Mouse (Mus musculus) hindbrain, embryonic 10.5 days (tissue): ENCODE results near the gene Armc7. TPM values are rescaled to one million over a fixed set of nuclear protein-coding genes. Genes with fewer than 3 reads are reported as not detected.
A peak's percentile ranks its signal among the peaks of the same experiment; 100 is the strongest.

ENCODE experiments used
- DNase-seq: peaks from one replicate; pipeline ENCODE4 v3.0.0-alpha.2; 2017; ENCODE audit warnings: low spot score
- H3K27ac ChIP-seq: fragments of 300-500 bp; sonication (generic); 2 replicates; pipeline ENCODE4 v1.5.1; 2016; ENCODE audit warnings: mild to moderate bottlenecking, moderate library complexity
- H3K27me3 ChIP-seq: fragments of 300-500 bp; sonication (generic); 2 replicates; pipeline ENCODE4 v1.6.1; 2016; ENCODE audit warnings: mild to moderate bottlenecking; ENCODE audit not compliant: poor library complexity, insufficient read depth, severe bottlenecking
- H3K36me3 ChIP-seq: fragments of 300-500 bp; sonication (generic); 2 replicates; pipeline ENCODE4 v1.6.1; 2016; ENCODE audit warnings: mild to moderate bottlenecking, moderate library complexity
- H3K4me1 ChIP-seq: fragments of 300-500 bp; sonication (generic); replicated peaks from 2 replicates; pipeline ENCODE4 v1.6.1; 2016; ENCODE audit warnings: mild to moderate bottlenecking
- H3K4me3 ChIP-seq: fragments of 300-500 bp; sonication (generic); 2 replicates; pipeline ENCODE4 v1.5.1; 2016; ENCODE audit warnings: mild to moderate bottlenecking, moderate library complexity
- H3K9me3 ChIP-seq: fragments of 300-500 bp; sonication (generic); 2 replicates; pipeline ENCODE4 v1.6.1; 2016; ENCODE audit warnings: mild to moderate bottlenecking, moderate library complexity
- WGBS: fragments of 180-500 bp; shearing (Covaris S2); methylation state at CpG from one replicate; pipeline ENCODE4 v1.1.7; 2016; 5-methylcytosine and 5-hydroxymethylcytosine counted together
- polyA plus RNA-seq: library from polyadenylated mRNA; unstranded; fragments of >200 nt; fragmentation: Nextera tagmentation; extraction: Ambion mirVana; gene quantifications from 2 replicates; pipeline ENCODE4 v1.2.1, GENCODE M21; 2016

The Armc7 gene
- polyA plus RNA-seq, 1 experiment from 2014 or later, result 10.8 TPM

- Histone ChIP-seq H3K27ac (peak overlapping the region; percentile 68), H3K27me3 (no peaks in the 10 kb centered on the region), H3K9me3 (no peaks in the 10 kb centered on the region), H3K4me3 (peak overlapping the region; percentile 100), H3K4me1 (peaks cover 77% of the 10 kb centered on the region), H3K36me3 (peaks cover 39% of the 10 kb centered on the region)
- WGBS, result 57% methylated on average over 6 of the region's 6 CpGs
- DNase-seq, result no peak
These were observed 34.5 kb downstream of the Armc7 start for GRCm38 (mm10) chr11:115509773-115510506.

- no peak for DNase-seq
- Histone ChIP-seq H3K4me1 (peaks cover 76% of the 10 kb centered on the region), H3K4me3 (peak overlapping the region; percentile 100), H3K9me3 (no peaks in the 10 kb centered on the region), H3K27me3 (no peaks in the 10 kb centered on the region), H3K27ac (peak overlapping the region; percentile 68), H3K36me3 (peaks cover 34% of the 10 kb centered on the region)
- WGBS, result 64% methylated on average over 5 of the region's 5 CpGs
These were observed 35.0 kb downstream of the Armc7 start for GRCm38 (mm10) chr11:115510507-115510888.

GRCm38 (mm10) chr11:115511121-115511520 is 35.7 kb downstream of the Armc7 start:
- Histone ChIP-seq H3K4me1 (peaks cover 70% of the 10 kb centered on the region), H3K27ac (peak overlapping the region; percentile 99)
- 74% methylated on average over 2 of the region's 2 CpGs for WGBS

GRCm38 (mm10) chr11:115512004-115512403 is 36.5 kb downstream of the Armc7 start:
- H3K4me3 ChIP-seq, result peak overlapping the region; percentile 100
- H3K4me1 ChIP-seq, result peaks cover 61% of the 10 kb centered on the region
- no peak for DNase-seq
- peaks cover 19% of the 10 kb centered on the region for H3K36me3 ChIP-seq
- no peaks in the 10 kb centered on the region for H3K9me3 ChIP-seq
- 47% methylated on average over 3 of the region's 3 CpGs for WGBS
- no peaks in the 10 kb centered on the region for H3K27me3 ChIP-seq
- peak overlapping the region; percentile 99 for H3K27ac ChIP-seq

More at GRCm38 (mm10) chr11:115511121-115511520, 35.7 kb downstream of the Armc7 start:
- peaks cover 27% of the 10 kb centered on the region for H3K36me3 ChIP-seq
- H3K4me3 ChIP-seq, result peak overlapping the region; percentile 100
- H3K9me3 ChIP-seq, result no peaks in the 10 kb centered on the region
- H3K27me3 ChIP-seq, result no peaks in the 10 kb centered on the region
- DNase-seq, result no peak

- H3K27ac ChIP-seq, result peak overlapping the region; percentile 99
- H3K4me3 ChIP-seq, result peak overlapping the region; percentile 100
- H3K27me3 ChIP-seq, result no peaks in the 10 kb centered on the region
- 40% methylated on average over 8 of the region's 8 CpGs for WGBS
- DNase-seq, result peak; percentile 21
- peaks cover 55% of the 10 kb centered on the region for H3K4me1 ChIP-seq
- peaks cover 13% of the 10 kb centered on the region for H3K36me3 ChIP-seq
- no peaks in the 10 kb centered on the region for H3K9me3 ChIP-seq
These were observed 37.1 kb downstream of the Armc7 start for GRCm38 (mm10) chr11:115512407-115513183.

GRCm38 (mm10) chr11:115513271-115514237 is 38.1 kb downstream of the Armc7 start:
- H3K4me3 ChIP-seq, result peak overlapping the region; percentile 100
- H3K27ac ChIP-seq, result peak overlapping the region; percentile 99
- DNase-seq, result peak; percentile 70
- H3K9me3 ChIP-seq, result no peaks in the 10 kb centered on the region
- WGBS, result under 1% methylated on average over 57 of the region's 57 CpGs
- H3K4me1 ChIP-seq, result peaks cover 46% of the 10 kb centered on the region
- H3K27me3 ChIP-seq, result no peaks in the 10 kb centered on the region
- peaks cover 4% of the 10 kb centered on the region for H3K36me3 ChIP-seq

GRCm38 (mm10) chr11:115514238-115514663 is 38.8 kb downstream of the Armc7 start, which contains the start of gene Jpt1:
TSS of gene Jpt1 (minus strand) at chr11:115514387.
- H3K36me3 ChIP-seq, result no peaks in the 10 kb centered on the region
- H3K27me3 ChIP-seq, result no peaks in the 10 kb centered on the region
- H3K4me1 ChIP-seq, result peaks cover 42% of the 10 kb centered on the region
- H3K27ac ChIP-seq, result peak within 1 kb of the TSS; percentile 99
- under 1% methylated on average over 24 of the region's 24 CpGs for WGBS
- no peaks in the 10 kb centered on the region for H3K9me3 ChIP-seq
- peak within 1 kb of the TSS; percentile 100 for H3K4me3 ChIP-seq
- DNase-seq, result peak; percentile 96

GRCm38 (mm10) chr11:115515021-115515420 is 39.6 kb downstream of the Armc7 start:
- no peak for DNase-seq
- 72% methylated on average over 6 of the region's 6 CpGs for WGBS
- no peaks in the 10 kb centered on the region for H3K9me3 ChIP-seq
- H3K27me3 ChIP-seq, result no peaks in the 10 kb centered on the region
- peak overlapping the region; percentile 99; the same call in 1 of the 2 replicates for H3K27ac ChIP-seq
- H3K4me1 ChIP-seq, result peaks cover 38% of the 10 kb centered on the region
- no peaks in the 10 kb centered on the region for H3K36me3 ChIP-seq
- H3K4me3 ChIP-seq, result no peak overlapping the region

GRCm38 (mm10) chr11:115516942-115517341 is 41.5 kb downstream of the Armc7 start:
- H3K27me3 ChIP-seq, result no peaks in the 10 kb centered on the region
- WGBS, result 86% methylated on average over 5 of the region's 5 CpGs
- H3K36me3 ChIP-seq, result peaks cover 17% of the 10 kb centered on the region
- no peak overlapping the region for H3K4me3 ChIP-seq
- no peaks in the 10 kb centered on the region for H3K9me3 ChIP-seq
- no peak overlapping the region for H3K27ac ChIP-seq
- no peak for DNase-seq
- peaks cover 18% of the 10 kb centered on the region for H3K4me1 ChIP-seq

GRCm38 (mm10) chr11:115518693-115519092 is 43.2 kb downstream of the Armc7 start:
- H3K27me3 ChIP-seq, result no peaks in the 10 kb centered on the region
- no peak for DNase-seq
- H3K4me1 ChIP-seq, result 0 out of 2 replicates have a peak, but pooled peaks cover 5% of the 10 kb centered on the region
- peaks cover 29% of the 10 kb centered on the region for H3K36me3 ChIP-seq
- H3K4me3 ChIP-seq, result no peak overlapping the region
- WGBS, result 80% methylated on average over 9 of the region's 9 CpGs
- H3K9me3 ChIP-seq, result no peaks in the 10 kb centered on the region
- H3K27ac ChIP-seq, result no peak overlapping the region

- 0 out of 2 replicates have a peak, but pooled peaks cover 5% of the 10 kb centered on the region for H3K4me1 ChIP-seq
- WGBS, result 89% methylated on average over 3 of the region's 3 CpGs
These were observed 44.1 kb downstream of the Armc7 start for GRCm38 (mm10) chr11:115519581-115519980.

GRCm38 (mm10) chr11:115520218-115520617 is 44.8 kb downstream of the Armc7 start:
- H3K27me3 ChIP-seq, result no peaks in the 10 kb centered on the region
- 0 out of 2 replicates have a peak, but pooled peaks cover under 1% of the 10 kb centered on the region for H3K4me1 ChIP-seq
- H3K4me3 ChIP-seq, result no peak overlapping the region
- H3K36me3 ChIP-seq, result peaks cover 44% of the 10 kb centered on the region
- 57% methylated on average over 2 of the region's 2 CpGs for WGBS
- H3K9me3 ChIP-seq, result no peaks in the 10 kb centered on the region
- DNase-seq, result no peak
- H3K27ac ChIP-seq, result no peak overlapping the region

More at GRCm38 (mm10) chr11:115519581-115519980, 44.1 kb downstream of the Armc7 start:
- H3K27ac ChIP-seq, result no peak overlapping the region
- H3K4me3 ChIP-seq, result no peak overlapping the region
- H3K27me3 ChIP-seq, result no peaks in the 10 kb centered on the region
- H3K9me3 ChIP-seq, result no peaks in the 10 kb centered on the region
- DNase-seq, result no peak
- H3K36me3 ChIP-seq, result peaks cover 38% of the 10 kb centered on the region
